Mouse (Mus musculus): ENCODE measurements around the gene Mup13.
"Not testable (repeated sequence)": the region's sequence is repeated elsewhere in the genome, so short reads cannot be mapped to it uniquely, and the experiment has no call there.

Gene Mup13

DNA sequence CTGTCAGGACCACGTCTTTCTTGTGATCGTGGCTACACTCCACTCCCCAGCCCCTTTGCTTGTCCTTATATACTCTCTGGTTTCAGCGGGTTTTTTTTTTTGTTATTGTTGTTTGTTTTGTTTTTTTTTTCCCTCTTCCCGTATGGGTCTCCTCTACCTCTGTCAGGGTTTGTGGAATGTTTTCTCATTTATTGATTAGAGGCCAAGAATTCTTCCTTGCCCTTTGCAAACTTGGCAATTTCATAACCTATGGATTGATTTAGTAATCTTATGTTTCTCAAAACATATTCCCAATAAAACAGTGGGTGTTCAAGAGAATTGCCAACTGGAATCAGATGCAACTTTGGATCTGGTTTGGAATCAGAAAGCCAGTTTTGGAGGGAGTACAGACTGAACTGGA, at the start of gene Mup13:
Mup13 (minus strand) TSS at position 101 of the 400 bp plus-strand sequence.
- in situ Hi-C loops (cut with MboI, MseI): not testable (repeated sequence)

All from T-helper 2 cell (primary cell).